Mouse (Mus musculus) embryonic fibroblast, embryonic 13.5 days (primary cell): ENCODE data around the gene Atg7.

ENCODE experiments used
- CTCF ChIP-seq: IDR thresholded peaks from 2 replicates; pipeline ENCODE4 v1.5.1; 2011; ENCODE audit warnings: mild to moderate bottlenecking, control low read depth, low read length, moderate library complexity, borderline replicate concordance; ENCODE audit not compliant: insufficient read depth
- POLR2A ChIP-seq: IDR thresholded peaks from 2 replicates; pipeline ENCODE4 v1.6.1; 2011; ENCODE audit warnings: low read depth, mild to moderate bottlenecking, control low read depth, low read length, moderate library complexity

DNA sequence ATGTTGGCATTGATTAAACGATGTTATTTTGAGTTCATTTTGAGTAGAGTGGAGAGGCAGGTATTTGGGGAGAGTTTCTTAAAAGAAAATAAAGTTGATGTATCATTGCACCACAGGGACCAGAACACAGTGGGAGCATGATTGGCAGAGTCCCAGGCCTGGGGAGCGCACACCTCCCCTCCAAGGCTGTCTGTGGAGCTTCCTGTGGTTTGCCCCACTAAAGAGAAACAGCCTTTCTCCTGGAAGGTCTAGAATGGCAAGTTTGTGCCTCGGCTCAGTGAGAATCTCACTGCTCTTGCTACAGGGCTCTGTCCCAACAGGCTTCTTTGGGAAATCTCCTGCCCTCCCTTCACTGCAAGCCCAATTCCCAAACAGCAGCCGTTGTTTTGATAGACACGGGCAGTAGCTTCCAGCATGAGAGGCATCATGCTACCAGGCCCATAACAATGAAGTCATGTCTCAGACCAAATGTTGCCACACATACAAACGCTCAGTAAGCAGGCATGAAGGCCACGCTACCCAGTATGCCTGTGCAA is 103.6 kb downstream of the Atg7 start:
- TF ChIP-seq CTCF (no peak), POLR2A (no peak)
